Mouse (Mus musculus): ENCODE measurements around the gene Smg8.

- TF ChIP-seq CTCF (IDR thresholded peaks at IDR 0.05; ENCODE audit: low read depth) (peak; percentile 61), EP300 (optimal IDR thresholded peaks at IDR 0.05) (no peak)
Observed at GRCm38 (mm10) chr11:87073866-87074440, 12.6 kb downstream of the Smg8 start, which contains the start of gene Gdpd1.

All from stomach, postnatal 0 days (tissue).